Mouse (Mus musculus) lung, adult 10 weeks (tissue): ENCODE measurements around the gene Pparg. TPM values are rescaled to one million over a fixed set of nuclear protein-coding genes. Genes with fewer than 3 reads are reported as not detected.

ENCODE experiments used
- polyA plus RNA-seq: library from polyadenylated mRNA; stranded (reverse); fragments of 350-450 nt; fragmentation: Illumina TruSeq; extraction: RNeasy Lipid Tissue Mini Kit (QIAGEN cat#74804); gene quantifications from one replicate; pipeline ENCODE4 v1.2.3, GENCODE M21; 2014; ENCODE audit warnings: low read depth, low replicate concordance; ENCODE audit not compliant: insufficient read depth

The Pparg gene
- 9.2 TPM for polyA plus RNA-seq

DNA sequence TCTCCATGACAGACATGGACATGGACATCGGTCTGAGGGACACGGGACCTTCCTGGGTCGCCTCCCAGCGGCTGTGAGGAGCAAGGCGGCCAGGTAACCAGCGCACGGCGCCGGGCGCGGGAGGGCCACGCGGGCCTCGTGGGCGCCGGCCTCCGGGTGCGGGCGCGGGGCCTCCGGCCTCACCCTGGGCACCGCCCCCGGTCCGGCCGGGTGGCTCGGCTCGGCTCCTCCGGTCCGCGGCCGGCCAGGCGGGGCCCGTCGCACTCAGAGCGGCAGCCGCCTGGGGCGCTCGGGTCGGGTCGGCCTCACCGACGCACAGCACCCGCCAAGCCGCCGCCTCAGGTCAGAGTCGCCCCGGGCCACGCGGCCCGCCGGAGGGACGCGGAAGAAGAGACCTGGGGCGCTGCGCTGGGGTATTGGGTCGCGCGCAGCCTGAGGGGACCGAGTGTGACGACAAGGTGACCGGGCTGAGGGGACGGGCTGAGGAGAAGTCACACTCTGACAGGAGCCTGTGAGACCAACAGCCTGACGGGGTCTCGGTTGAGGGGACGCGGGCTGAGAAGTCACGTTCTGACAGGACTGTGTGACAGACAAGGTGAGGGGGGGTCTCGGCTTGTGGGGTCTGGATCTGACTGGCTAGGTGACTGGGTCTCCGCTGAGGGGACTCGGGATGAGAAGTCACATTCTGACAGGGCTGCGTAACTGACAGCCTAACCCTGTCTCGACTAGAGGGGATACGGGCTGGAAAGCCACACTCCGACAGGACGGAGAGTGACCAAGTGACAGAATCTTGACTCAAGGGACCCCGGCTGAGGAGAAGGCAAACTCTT lies at the start of gene Pparg:
Gene Pparg (plus strand): TSS at position 176 of the 830 bp plus-strand sequence.

Other genes with a start within 250 kb of the Pparg start
- gene Syn2, start 226.0 kb upstream of the Pparg start, polyA plus RNA-seq: 4.5 TPM
- gene Gm17482, start 133.6 kb upstream of the Pparg start, polyA plus RNA-seq: not detected
- 1.2 TPM for gene Timp4, start 108.7 kb upstream of the Pparg start, polyA plus RNA-seq
- gene Tsen2, start 183.7 kb downstream of the Pparg start, polyA plus RNA-seq: 6.0 TPM
- gene Mkrn2os, start 231.6 kb downstream of the Pparg start, polyA plus RNA-seq: not detected
- 8.8 TPM for gene Mkrn2, start 241.0 kb downstream of the Pparg start, polyA plus RNA-seq